Mouse (Mus musculus) E14TG2a.4 (cell line): ENCODE results near the gene Coq10a.

Experiments
- CTCF ChIP-seq: conservative IDR thresholded peaks from 2 replicates; pipeline ENCODE4 v1.5.1; 2014; ENCODE audit warnings: low read length
- NANOG ChIP-seq: IDR thresholded peaks from 2 replicates; pipeline ENCODE4 v1.6.1; 2014; ENCODE audit warnings: borderline replicate concordance, low read length, mixed read lengths
- POU5F1 ChIP-seq: IDR thresholded peaks from 2 replicates; pipeline ENCODE4 v1.6.1; 2014; ENCODE audit warnings: low read length, borderline replicate concordance

- TF ChIP-seq CTCF (no peak), NANOG (no peak), POU5F1 (no peak)
Observed at GRCm38 (mm10) chr10:128380565-128380964, 11.8 kb upstream of the Coq10a start.
